Mouse (Mus musculus): ENCODE results near the gene Gnat1.
A peak's percentile ranks its signal among the peaks of the same experiment; 100 is the strongest.

Gene Gnat1

DNA sequence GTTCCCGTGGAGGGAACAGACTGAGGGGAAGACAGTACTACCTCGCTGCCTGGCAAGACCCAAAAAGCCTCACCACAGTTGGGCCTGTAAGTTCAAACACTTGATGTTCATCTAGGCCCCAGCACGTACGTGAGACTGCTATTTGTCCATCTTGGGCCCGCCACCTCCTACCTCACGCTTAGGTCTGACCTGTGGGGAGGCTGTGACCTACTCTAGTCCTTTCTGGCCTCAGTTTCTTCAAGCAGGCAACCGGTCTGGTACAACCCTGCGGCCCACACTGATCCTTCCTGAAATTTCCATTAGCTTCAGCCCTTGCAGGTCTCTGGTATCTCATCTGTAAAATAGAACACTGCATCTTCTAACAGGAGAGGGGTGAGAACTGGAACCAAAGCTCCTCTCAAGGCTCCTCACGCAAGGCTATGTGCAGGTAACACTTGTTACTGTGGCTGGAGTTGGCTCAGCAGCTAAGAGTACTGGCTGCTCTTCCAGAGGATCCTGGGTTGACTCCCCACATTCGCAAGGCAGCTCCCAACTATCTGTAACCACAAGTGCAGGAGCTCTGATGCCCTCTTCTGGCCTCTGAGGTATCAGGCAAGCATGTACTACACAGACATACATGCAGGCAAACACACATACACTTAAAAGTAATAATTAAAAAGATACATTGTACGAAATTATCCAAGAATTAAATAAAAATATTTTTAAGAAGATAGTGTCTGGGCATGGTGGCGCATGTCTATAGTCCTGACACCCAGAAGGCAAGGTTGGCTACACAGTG lies 54.0 kb downstream of the Gnat1 start:
- peak; percentile 92 for DNase-seq

DNA sequence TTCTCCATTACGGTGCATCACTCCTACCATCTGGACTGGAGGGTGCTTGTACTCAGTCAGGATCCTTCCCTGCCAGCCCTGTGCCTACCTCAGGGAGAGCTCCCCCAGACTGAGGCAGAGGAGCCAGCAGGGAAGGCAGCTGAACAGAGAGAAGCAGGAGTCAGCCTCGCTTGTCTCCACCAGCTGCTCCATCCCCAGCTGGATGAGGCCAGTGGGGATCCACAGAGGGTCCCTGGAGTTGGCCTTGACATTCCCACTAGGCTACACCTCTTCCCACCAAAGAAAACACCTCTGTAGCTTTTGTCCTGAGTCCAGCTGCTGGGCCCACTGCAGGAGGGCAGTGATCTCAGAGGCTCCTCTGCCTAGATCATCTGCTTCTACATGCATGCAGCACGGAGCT lies 54.6 kb downstream of the Gnat1 start:
- DNase-seq = peak; percentile 92

DNA sequence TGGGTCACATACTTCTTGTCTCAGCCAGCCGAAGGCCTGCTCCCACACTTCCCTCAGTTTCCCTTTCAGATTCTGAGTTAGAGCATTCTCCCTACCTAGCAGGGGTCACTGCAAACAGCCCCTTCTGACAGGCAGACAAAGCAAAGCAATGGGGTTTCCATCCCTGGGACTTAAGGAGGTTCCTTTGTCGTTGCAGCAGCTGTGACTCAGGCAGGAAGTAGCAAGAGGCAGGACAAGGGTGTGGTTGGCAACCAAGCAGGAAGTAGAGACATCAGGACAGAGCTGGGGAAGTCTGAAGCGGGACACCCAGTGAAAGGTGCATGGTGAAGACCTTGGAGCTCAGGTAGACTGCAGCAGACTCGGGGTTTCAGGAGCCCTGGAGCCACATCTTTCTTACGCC lies 55.0 kb downstream of the Gnat1 start:
- peak; percentile 99 for DNase-seq
